Mouse (Mus musculus) mesoderm, embryonic 11.5 days (tissue): ENCODE results near the gene Art4.
A peak's percentile ranks its signal among the peaks of the same experiment; 100 is the strongest.

Experiments
- DNase-seq: peaks from one replicate; pipeline ENCODE4 v3.0.0-alpha.2; 2012; ENCODE audit warnings: low read depth, low spot score

Gene Art4

DNA sequence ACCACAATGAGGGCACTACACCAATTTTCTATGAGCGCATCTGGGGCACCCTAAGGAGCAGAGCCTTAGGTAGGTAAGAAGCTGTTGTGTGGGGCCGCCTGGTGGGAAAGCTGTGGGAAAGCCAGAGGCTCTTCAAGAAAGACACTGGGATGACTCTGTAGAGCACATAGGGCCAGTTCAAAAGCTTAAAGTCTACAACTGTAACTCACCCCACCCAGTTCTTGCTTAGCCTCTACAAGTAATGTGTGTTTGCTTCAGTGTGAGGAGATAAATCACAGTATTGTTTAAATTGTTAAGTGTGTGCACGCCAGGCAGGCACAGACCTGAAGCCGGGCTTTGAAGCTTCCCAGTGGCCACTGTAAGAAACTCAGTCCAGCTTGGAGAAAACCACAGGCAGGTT is 8.6 kb upstream of the Art4 start:
- DNase-seq = no peak

DNA sequence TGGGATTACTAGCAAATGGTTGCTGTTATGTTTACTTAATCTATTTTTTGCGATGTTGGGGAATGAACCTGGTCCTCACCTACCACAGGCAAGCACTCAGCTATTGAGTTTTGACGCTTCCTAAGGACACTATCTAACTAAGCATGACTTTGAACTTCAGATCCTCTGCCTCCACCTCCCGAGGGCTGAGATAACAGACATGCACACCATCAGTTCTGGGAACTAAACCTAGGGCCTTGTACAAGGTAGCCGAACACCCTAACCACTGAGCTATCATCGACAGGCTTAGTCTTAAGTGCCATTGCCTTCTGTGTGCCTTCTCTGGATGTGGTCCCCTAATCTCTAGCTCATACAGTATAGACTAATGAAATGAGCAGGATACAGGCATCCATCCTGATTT is 7.8 kb upstream of the Art4 start:
- DNase-seq = no peak

DNA sequence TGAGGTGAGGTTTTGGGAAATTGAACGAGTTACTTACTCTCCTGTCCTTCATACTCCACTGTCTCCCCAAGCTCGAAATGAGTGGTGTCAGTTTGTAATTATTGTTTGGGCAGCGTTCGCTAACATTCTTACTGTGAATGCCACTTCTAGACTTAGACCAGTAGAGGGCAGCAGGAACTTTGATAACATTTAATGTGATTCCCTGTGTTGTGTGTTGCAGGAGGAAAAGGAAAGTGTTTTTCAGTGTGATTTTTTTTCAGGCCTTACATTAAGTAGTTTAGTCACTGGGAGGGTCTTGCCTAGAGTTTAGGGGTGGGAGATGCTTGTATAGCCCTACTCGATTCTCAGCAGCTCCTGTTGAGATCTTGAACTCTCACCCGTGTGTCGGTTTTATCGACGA is 3.5 kb upstream of the Art4 start:
- DNase-seq = peak; percentile 59

DNA sequence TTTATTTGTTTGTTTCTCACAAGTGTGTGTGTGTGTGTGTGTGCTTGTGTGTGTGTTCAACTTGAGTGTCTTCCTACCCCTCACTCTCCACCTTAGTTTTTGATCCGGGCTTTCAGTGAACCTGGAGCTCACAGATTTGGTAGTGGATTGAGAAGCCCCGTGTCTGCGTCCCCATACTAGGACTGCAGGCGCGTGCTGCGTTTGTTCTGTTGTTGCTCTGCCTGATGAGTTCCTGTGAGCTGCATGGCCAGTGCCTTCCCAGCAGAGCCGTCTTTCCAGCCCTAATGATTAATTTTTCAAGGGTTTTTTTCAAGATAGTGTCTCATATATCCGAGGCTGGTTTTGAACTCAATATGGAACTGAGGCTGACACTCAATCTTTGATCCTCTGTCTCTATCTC is 887 bp upstream of the Art4 start:
- no peak for DNase-seq

DNA sequence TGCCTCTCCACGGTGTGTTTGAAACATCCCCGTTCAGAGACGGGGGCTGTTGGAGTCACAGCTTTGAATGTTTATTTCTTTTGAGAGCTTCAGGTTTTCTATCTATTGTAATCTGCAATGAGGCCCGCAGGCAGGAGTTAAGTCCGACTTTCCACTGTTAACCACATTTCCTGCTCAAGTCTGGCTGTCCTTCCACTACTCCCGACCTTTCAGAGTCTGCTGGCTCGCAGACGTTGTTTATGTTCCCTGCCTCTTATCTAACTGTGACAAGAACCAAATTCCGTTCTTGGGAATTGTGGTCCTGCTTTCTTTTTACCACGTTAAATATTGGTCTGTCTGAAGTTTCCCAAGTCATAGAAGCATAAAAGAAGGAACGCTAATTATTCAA is 334 bp upstream of the Art4 start:
- no peak for DNase-seq

DNA sequence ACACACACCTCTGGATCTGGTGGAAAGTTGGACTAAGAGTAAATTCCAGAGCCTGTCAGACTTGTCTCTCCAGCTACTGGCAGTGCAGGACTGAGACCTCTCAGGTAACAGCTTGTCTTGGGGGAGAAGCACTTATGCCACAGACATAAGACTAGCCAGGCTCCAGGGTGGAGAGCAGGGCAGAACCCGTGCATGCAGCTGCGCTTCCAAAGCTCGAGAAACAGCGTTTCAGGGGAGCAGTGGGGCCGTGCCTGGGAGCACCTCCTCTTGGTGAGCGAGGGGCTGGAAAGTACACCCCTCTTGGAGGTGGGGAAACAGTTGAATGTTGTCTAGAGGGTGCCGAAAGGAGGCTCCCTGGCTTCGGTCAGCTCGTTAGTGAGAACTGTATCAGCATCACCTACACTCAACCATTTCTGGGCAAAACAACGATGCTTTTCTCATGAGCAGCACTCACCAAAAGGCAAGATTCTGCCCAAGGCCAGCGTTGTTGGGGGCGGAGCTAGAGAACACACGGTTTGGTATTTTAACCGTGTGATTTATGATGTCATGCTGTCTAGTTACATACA is 1.4 kb downstream of the Art4 start:
- no peak for DNase-seq

DNA sequence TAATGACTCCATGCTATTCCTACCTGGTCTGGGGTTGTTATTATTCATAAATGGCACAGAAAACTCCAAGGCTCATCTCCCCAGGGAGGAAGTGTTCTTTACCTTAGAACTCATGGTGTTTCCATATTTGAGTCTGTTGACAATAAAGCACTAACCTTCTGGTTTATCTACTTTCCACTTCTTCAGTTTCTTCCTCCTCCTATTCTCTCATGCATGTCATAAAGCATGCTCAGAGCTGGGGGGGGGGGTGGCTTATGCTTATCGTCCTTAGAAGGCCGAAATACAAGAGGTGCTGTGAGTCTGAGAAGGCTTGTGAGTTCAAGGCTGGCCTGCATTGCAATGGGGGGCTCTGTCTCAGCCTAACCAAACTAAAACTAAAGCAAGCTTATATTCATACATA is 2.4 kb downstream of the Art4 start:
- no peak for DNase-seq

DNA sequence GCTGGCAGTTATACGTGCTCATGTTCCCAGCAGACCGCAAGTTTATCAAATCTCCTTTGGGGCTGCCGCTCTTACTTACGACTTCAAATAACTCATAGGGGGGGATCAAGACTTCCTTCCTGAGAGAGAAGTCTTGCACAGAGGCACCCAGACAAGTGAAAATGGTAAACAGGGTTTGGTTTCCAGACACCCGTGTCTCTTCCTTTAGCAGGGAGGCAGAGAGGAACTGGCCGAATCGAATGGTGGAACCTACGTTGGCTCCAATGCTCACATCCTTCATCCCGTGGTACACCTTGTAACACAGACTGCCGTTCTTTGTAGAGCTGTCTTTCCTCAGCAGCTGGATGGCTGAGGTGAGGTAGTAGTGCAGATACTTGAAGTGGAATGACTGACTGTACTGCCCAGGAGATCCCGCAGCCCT is 3.2 kb downstream of the Art4 start:
- no peak for DNase-seq

DNA sequence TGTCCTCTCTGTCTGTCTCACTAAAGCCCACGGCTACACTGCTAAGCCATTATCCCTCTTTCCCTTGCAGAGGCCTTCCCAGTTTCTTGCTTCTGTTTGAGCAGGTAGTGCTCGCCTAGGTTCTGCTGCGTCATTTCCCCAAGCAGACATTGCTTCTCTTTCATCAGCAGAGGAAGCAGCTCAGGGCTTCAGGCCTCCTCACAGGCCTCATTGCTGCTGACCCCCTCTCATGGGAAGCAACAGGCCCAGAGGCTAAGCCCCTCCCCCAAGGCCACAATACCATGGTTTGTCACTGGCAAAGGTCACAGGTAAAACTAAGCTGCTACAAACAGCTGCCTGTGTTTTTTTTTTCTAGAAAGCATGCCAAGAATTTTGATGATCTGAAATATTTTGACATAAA is 4.8 kb downstream of the Art4 start:
- peak; percentile 34 for DNase-seq

DNA sequence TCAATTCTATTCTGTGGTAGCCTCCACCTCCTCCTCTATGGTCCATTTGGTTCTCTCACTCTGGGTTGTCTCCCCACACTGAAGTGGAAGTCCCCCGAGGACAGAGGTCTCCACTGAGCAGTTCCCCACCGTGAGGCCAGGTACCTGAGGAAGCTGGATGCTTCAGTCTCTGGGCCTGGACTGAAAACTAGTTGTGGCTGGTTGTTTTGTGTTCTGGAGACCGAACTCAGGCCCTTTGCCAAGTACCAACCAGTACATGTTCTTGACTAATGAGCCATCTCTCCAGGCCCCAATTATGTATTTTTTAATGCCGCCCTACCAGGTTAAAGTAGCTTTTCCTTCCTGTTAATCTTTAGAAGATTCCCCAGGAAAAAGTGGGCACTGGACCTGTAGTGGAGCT is 5.2 kb downstream of the Art4 start:
- no peak for DNase-seq

DNA sequence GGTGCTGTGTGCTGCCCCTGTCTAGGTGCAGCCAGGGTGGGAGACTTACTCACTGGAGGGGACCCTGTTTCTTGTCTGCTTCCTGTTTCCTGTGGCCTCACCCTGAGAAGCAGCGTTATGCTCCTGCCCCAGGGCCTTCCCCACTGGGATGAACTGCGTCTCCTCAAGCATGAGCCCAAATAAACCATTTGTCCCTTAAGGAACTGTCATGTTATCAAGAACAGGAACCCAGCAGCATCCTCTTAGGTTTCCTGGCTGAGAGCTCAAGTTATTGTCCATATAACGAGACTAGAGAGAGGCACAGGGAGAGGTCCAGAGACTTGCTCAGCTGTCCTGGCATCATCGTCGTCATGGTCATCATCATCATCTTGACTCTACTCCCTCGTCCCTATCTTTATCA is 7.3 kb downstream of the Art4 start:
- no peak for DNase-seq

DNA sequence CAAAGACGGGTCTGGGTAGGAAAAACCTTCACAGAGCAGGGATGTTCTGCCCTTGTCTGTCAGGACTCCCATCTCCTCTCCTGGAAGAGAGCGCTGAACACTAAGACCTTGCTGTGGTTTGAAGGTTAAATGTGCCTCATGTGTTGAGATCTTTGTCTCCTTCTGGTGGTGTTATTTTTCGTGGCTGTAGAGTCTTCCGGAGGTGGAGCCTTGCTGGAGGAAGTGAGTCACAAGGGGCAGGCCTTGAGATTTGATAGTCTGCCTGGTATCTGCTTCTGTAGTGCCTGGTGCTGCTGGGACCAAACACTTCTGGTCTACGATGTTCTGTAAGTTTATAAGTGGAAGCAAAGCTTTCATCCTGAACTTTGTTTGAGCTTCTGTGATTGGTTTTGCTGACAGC is 8.6 kb downstream of the Art4 start:
- no peak for DNase-seq

DNA sequence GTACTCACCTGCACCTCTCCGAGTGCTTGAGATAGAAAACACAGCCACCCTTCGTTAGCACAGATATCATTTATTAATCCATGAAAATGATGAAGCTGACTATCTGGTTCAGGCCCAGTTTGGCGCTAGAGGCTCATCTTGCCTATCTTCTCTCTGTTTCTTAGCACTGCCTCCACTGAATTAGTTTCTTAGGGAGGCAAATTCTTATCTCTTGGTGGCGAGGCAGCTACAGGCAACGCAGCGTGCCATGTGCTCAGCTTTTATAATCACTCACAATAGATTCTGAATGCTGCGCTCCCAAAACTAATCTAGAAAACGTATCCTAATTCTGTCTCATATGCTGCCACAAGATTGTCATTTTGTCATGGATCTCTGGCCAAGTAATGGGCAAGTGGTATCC is 9.1 kb downstream of the Art4 start:
- no peak for DNase-seq

DNA sequence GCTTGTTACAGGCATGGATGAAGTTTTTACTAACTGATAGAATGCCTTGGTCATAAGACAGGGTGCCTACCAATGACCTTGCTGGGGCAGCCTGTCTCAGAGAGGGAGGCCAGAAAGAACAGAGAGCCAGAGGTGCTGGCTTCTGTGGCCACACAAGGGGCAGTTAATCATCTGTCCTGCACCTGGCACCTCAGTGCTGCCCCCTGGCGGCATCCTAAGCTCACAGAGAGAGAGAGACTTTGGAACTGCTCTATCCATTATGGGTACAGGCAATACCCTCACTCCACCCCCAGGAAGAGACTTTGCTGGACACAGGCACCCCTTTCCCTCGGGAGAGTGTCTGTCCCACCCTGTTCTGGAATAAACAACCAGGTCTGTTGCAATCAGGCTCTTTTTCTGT is 9.7 kb downstream of the Art4 start:
- DNase-seq = no peak

DNA sequence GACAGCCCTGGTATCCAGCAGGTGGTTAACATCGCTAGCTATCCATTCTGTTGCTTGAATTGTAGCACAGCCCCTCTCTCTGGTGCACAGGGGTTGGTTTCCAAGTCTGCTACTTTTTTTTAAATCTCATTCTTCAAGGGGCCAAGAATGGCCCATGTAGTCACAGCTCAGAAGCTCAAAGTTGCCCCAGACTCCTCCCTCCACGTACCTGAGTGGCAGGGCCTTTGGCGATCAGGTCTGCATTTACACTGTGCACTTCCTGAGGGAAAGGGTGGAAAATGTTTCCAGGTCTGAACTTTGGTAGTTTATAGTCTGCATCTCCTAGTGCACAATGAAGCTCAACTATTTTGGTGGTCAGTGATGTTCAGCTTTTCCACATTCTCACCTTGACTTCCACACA is 10.3 kb downstream of the Art4 start:
- DNase-seq = no peak

DNA sequence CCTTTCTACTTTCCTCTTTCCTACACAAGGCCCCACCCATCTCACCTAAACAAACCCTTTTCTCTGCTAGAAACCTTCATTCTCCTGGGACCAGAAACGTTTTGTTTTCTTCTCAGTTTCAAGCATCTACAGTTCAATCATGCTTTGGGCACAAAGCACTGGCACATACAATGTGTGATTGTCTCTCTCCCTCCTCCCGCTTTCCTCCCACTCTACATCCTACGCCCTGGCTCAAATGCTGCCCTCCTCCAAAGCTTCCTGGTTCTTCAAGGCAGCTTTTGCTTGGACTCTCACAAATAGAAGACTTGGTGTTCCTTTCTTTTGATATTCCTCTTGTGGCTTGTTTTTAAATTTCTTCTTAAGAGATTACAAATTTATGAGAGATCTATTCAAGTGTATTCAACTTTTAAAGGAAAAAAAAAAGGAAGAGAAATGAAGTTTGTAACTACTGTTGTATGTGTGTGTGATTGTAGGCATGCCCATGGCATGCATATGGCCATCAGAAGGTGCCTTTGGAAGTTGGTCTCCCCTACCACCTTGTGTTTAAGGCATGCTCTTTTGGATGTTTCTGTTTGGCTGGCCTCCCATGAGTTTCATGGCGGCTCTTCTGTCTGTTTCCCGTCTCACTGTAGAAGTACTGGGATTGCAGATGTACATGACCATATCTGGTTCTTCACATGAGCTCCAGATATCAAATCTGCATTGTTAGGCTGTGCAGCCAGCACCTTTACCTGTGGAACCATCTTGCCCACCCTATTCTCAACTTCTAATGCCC is 11.6 kb downstream of the Art4 start:
- DNase-seq = no peak

DNA sequence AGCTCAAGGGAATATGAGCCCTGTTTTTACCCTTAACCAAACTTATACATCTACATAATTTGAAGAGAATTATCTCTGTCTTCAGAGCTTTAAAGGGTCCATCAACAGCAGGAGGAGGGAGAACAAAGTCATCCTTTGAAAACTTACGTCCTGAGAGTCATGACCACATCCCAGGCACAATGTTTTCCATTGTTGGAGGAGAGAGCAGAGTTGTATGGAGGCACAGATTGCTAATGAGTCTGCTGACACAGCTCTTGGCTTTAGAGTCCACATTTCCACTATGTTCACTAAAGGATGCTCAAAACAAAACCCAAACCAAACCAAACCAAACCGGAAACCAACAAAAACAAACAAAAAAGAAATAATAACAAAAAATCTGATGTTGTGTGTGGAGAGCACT is 12.6 kb downstream of the Art4 start:
- DNase-seq = no peak

DNA sequence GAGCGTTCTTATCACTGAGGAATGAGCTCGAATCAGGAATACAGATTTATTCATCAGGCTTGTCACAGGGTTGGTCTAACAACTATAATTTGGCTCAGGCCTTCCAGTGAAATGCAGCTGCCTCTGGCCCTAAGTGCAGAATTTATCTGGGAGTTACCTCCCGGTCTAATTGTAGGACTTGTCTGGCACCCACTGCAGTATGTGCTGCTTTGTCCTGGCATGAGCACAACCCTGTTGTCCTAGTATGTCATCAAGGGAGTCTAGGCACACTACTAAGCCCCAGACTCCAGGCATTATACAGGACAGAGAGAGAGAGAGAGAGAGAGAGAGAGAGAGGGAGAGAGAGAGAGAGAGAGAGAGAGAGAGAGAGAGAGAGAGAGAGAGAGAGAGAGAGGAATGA is 20.2 kb downstream of the Art4 start:
- DNase-seq = no peak

DNA sequence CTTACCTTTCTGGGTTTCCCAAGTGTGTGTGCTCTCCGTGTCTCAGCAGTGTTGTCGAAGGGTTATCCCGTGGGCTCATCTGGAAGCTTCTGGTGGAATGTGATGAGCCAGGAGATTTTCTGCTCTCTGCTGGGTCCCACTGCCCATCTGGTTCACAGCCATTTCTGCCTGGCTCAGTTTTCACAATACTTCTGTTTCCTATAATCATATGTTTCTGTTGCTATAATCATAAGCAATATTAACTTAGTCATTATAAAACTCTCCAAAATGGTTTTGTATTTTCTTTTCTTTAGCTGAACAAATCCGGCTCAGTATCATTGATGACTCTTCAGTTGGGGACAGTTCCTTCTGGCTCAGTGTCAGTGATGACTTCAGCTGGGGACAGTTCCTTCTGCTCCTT is 22.2 kb downstream of the Art4 start, which contains the start of gene Smco3:
Smco3 (minus strand) TSS at position 101 of the 400 bp plus-strand sequence.
- no peak for DNase-seq

DNA sequence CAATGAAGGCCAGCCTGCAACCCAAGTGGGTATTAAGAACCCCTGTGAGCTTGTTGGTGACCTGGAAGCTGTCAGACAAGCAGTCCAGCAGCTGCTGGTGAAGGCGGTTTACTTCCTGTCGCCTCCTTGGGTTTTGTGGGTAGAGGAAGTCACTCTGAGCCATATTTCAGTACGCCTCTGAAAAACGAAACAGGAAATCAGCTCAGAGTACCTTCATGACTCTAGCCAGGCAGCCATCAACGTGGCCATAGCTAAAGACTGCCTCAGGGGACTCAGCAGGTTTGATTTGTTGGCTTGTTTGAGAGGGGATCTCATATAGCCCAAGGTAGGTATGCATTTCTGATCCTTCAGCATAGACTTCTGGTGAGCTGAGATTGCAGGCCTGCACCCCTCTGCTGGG is 25.8 kb downstream of the Art4 start:
- DNase-seq = no peak

DNA sequence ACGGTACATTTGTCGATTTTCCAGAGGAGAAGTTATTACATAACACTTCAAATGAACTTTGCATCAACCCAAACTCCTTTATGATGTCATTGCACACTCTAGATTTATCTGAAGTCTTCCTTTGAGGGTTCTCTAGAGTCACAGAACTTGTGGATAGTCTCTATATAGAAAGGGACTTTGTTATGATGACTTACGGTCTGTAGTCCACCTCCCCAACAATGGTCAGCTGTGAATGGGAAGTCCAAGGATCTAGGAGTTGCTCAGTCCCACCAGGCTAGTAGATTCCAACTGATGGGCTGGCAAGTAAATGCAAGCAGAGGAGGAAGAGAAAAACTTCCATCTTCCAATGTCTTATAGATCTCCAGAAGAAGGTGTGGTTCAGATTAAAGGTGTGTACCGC is 28.9 kb downstream of the Art4 start:
- no peak for DNase-seq

DNA sequence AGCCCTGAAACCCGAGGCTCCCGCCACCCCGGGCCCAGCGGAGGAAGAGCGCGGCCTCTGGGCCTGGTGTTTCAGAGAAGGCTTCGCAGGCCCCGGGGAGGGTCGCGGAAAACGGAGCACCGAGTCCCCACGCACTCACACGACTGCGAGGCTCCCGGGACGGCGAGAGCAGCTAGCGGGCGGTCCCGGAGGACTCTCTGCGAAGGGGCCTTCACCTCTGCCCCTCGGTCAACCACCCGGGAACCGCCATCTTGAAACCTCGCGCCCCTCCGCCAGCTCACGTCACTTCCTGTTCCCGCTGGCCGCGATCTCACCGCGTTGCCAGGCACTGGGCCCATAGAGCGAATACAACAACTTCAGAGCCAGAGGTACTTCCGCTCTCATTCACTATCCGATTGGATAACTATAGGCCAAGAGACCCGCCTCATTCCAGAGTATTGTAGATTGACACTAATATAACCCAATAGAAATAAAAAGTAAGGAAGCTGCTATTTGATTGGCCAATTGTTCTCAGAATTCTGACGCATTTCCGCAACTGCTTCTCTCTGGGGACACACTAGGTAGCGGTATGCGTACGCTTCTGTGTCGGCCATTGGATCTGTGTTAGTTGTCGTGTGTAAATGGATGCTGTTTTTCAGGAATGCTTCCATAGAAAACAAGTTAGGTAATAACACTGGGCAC is 29.5 kb downstream of the Art4 start, which contains the start of gene Wbp11:
Wbp11 (minus strand) TSS at position 353 of the 681 bp plus-strand sequence.
- DNase-seq = peak; percentile 97

DNA sequence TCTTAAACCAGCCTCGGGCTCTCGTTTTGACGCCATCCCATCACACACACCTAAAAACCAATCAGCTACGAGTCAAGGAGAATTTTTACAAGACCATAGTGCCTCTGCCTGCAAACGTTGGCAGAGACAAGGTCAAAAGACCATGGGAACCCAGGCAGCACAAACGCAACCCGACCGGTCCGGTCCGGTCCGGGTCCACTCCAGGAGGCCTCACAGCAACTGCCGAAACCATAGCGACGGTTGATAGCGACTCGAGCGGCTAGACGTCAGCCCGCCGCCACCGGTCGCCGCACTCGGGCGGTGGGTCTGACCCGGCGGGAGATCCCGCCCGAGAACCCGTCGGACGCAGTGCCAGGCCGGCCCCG is 30.0 kb downstream of the Art4 start, which contains the start of gene BC049715:
BC049715 (plus strand) TSS at position 111 of the 365 bp plus-strand sequence.
- no peak for DNase-seq
